Mouse (Mus musculus): Measurements from ENCODE around the gene Prmt3.

Gene Prmt3

DNA sequence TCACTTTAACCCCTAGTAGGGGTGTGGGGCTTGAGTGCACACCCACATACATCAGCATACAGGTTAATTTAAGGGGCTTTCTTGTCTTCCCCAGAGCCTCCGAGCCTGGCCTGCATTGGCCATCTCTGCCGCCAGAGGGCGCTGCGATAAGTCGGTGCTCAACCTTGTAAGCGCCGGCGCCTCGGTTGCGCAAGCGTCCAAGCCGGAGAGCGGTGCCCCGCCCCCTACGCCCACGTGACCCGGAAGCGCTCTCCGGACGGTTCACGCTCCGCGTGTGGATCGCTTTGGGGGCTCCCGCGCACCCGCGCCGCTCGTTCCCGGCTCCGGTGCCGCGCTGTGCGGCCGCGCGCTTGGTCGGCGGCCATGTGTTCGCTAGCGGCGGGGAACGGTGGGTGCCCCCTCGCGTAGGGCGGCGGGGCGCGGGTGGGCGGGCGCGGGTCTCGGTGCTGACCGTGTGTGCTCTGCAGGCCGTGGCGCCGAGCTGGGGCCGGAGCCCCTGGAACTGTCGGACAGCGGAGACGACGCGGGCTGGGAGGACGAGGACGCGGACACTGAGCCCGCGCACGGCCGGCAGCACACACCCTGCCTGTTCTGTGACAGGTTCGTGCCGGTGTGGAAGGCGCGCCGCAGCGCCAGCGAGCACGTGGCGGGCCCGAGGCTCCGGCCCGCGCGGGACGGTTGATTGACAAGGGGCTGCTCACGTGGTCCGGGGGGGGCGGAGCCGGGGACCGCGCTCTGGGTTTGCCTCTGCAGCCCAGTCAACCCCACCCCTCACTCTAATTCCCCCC lies at the start of gene Prmt3:
Gene Prmt3, plus strand, starts transcription at position 233 of the 788 bp plus-strand sequence.
- DNase-seq (ENCODE audit: low read depth), result peak; percentile 76

DNA sequence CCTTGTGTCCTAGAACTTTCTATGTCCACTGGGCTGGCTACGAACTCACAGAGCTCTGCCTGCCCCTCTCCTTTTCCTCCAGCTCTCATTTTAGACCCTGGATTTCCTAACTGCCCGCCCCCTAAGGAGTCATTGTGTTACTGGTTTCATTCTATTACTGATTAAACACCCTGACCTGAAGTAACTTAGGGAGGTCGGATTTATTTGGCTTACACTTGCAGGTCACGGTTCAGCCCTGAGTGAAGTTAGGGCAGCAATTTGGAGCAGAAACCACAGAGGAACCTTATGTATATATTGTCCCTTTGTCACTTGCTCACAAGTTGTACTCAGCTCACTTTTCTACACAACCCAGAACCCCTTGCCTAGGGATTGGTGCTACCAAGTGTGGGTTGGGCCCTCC lies 43.8 kb upstream of the Prmt3 start:
- DNase-seq (ENCODE audit: low read depth), result no peak

DNA sequence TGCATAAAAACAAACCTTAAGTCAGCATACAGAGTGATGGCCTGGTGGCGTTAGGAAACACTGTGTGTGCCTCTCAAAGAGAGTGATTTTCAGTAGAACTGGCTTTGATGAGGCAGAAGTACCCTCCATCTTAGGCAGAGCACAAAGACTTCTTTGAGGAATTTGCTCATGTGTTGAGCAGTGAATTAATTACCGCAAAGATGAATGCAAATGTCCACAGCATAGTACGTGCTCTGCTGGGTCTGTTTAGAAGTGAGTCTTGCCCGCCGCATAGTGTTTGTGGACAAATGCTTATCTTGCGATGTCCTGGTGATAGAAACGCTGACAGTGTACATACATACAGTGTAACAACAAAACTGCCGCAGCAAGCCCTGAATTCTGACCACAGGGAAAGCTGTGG lies 38.7 kb upstream of the Prmt3 start:
- no peak for DNase-seq (ENCODE audit: low read depth)

DNA sequence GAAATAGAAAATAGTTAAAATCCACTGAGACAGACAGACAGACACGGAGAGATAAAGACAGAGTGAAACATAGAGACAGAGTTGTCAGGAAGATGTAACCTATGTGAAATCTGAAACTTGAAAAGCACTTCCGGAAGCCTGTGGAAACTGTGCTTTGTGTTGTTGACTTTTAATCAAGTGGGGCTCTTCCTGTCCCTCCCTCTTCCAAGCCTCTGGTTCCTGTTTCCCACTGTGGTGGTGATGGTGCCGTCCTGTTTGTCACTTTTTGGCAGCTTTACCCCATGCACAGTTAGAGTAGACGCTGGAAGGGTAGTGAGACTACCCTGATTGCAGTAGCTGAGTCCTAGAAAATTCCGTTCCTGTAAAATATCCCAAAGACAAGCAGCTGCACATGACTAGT lies 36.7 kb upstream of the Prmt3 start:
- no peak for DNase-seq (ENCODE audit: low read depth)

DNA sequence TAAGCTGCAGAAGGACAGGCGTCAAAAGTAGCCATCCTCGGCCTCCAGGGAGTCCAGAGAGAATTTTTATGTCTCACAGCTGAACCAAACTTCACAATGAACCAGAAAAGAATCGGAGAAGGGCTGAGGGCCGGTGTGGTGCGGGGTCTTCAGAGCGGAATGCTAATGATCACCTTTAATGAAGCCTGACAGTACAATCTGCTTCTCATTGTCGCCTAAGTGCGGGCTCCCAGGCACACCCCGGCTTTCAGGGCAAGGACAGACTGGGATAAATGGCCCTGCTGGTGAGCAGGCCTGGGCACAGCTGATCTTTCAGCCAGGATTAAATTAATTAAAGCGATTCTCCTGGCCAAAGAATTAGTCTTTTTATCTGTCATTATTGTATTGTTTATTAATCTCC lies 36.2 kb upstream of the Prmt3 start:
- DNase-seq (ENCODE audit: low read depth), result no peak

DNA sequence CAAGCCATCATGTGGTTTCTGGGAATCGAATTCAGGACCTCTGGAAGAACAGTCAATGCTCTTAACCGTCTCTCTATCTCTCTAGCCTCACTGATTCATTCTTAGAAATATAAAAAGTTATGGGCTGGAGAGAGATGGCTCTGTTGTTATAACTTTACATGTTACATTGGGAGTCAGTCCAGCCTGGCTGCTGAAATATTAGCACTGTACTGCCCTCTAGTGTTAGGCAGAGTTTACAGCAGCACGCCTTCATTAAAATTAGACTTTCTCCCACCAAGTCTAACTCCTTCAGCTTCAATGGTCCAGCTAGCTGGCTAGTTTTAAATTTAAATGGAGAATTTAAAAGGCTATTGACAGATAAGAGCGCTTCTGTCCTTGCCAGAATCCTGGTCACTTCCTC lies 27.0 kb upstream of the Prmt3 start:
- DNase-seq (ENCODE audit: low read depth), result no peak

DNA sequence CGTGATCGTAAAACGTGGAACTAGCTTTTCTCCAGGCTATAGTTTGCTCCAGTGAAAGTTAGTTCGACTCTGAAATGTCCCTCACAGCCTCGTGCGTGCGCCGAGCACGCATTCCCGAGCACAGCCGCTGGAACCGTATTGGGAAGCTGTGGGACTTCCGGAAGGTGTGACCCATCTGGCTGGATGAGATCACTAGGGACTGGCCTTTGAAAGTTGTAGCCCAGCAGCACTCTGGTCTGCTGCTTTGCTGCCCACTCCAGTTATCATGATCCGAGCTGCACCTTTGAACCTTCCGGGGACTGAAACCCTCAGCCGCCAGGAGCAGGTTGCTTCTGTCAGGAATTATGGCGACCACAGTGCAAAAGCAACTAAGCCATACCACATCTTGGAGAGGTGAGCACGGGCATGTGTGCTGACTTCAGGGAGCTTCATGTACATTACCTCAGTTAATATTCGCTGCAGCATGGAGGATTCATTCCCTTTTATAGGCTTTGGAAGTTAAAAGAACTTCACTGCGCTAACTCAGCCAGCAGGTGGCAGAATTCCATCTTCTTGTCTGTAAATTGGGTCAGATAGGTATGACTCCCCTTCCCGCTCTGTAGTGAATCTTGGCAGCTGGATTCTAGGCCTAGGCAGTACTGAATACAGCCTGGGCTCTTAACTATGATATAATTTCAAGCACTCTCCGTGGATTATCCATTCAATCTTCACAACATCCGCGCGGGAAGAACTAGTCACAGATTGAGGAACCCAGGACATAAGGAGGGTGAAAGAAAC lies 25.2 kb upstream of the Prmt3 start:
- no peak for DNase-seq (ENCODE audit: low read depth)

DNA sequence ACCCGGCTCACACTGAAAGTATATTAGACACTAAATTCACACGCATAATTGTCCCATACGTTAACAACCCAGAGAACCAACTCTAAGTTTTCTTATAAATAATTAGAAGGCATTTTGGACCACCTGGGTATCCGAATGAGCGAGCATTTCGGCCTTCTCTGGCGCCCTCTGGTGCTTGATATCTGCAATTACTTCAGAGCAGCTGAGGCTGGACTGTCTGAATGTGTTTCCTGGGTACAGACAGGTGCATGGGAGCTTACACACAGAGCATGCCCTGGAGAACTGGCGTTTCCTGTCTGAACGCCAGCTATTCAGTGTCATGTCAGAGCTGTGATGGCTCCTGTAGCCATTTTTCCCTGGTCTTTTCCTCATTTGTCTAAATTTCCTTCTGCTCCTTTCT lies 23.4 kb upstream of the Prmt3 start:
- no peak for DNase-seq (ENCODE audit: low read depth)

DNA sequence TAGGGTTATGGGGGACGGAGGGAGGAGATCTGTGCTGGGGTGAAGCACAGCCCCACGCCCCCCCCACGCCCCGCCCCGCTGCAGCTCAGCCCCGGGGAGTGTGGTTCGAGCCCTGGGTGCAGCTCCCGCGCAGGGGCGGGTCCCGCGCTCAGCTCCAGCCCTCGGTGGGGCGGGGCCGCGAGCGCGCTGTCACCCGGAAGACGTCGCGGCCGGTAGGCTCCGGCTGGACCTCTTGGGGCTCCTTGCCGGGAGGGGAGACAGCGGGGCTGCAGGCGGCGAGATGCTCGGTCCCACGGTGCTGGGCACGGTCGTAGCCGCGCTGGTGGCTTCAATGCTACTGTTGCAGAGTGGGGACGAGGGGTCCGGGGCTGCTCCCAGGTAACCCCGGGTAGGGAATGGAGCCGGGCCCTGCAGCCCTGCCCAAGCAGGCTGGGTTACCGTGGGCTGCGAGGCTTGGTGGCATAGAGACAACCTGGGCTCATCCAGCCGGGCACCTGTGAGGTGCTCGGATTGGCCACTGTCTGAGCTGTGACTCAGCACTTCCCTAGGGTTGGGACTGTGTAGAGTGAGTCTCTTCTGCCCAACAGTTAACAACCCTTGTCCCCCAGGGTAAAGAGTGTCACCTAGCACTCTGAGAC lies 19.1 kb upstream of the Prmt3 start, which contains the start of gene Htatip2:
Gene Htatip2, plus strand, starts transcription at position 182 of the 638 bp plus-strand sequence.
- DNase-seq (ENCODE audit: low read depth), result no peak

DNA sequence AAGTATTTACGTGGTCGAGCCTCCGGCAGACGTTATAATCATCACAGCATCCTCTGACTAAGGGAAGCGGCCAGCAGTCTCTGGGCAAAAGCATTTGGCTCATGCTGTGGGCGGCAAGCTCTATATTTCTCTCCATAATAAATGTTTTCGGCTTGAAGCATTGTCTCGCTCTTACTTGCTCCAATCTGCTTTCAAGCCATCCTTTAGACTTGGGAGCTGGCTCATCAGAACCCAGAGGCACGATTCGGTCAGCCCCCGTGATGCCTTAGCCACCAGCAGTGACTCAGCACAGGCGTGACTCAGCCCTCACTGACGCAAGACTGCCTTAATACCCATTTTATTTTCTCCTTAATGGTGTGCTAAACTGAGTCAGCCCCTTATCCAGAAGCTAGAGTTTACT lies 15.5 kb upstream of the Prmt3 start:
- DNase-seq (ENCODE audit: low read depth), result peak; percentile 93

DNA sequence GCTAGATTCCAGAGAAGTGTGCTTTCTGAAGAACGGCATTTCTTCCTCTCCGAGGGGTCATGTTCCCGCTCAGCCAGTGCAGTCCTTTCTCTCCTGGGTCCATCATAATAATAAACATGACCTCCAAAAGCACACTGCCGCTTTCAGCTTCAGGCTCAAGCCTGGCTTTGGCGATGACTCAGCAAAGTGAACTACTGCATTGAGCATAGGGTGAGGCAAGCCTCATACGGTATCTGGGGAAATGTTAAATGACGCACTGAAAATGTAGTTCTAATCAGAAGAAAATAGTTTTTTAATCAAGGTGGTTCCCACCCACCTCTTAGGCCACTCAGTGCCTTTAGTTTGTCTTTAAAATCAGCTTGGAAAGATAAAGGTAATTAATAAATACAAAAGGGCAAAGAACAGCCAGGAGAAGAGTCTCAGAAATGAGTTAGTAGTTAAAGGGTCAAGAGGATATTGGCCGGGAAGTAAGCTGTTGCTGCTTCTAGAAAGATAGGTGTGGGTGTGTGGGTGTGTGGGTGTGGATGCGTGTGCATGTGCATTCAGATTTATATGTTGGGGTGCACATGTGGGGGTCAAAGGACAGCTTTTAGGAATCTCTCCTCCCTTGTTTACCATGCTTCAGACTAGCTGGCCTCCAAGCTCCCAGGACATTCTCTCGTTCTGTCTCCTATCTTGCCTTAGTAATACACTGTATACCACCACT lies 14.0 kb upstream of the Prmt3 start:
- no peak for DNase-seq (ENCODE audit: low read depth)

DNA sequence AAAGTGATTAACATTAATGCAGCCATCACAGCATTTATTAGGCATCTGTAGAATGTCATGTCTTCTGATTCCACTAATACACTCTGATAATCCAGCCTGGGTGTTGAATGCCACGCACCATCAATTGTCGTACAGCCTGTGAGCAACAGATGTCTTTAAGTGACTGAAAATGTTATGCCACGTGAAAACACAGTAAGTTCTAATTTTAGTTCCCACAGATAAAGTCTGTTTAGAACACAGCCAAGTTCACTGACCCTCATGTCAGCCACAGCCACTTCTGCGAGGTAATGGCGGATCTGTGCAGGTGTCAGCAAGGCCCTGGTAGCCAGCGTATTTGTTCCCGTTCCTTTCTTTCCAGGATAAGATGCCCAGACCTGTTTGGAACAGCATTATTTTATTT lies 12.0 kb upstream of the Prmt3 start:
- DNase-seq (ENCODE audit: low read depth), result no peak

DNA sequence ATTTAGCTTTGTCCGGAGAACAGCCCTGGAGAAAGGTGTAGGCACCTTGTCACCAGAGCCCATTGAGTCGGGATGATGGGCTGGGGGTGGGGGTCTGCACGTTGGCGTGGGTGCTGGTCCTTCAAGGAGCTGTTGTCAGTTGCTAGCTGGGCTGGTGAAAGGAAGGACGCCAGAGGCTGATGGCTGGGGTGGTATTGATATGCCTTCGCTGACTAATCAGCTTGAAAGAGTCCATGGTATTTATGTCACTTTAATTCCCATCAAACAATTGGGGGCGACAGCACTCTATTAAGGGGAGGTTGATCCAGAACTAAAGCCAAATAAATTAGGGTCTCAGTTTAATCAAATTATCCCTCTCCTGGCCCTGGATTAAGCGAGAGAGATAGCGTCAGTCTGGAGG lies 9.6 kb upstream of the Prmt3 start:
- DNase-seq (ENCODE audit: low read depth), result no peak

DNA sequence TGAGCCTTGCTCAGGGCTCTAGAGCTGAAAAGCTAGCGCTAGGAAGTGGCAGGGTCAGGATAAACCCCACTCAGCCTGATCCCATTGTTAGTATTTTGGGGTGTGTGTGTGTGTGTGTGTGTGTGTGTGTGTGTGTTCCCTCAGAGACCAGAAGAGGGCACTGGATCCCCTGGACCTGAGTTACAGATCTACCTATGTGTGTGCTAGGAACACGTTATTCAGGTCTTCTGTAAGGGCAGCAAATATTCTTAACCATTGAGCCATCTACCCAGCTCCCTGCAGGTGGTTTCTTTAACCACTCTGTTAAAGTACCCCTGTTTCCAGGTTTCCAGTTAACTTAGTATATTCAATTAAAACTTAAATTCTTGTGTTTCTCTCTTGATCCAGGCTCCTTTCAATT lies 3.8 kb upstream of the Prmt3 start:
- no peak for DNase-seq (ENCODE audit: low read depth)

DNA sequence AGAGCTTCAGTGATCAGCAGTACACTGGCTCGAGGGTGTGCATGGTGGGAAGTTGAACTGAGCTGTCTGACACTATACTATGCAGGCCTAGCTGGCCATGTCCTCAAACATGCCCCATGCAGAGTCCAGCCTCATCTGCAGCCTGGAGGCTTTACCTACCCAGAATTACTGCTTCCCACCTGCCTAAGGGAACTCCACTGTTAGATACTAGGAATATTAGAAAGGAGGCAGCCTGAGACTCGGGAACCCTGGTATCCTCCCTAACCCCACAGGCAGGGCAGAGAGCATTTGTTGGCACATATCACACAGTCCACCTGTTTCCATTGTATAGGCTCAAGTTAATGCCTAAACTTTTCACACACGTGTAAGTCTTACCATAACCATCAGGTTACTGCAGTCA lies 561 bp upstream of the Prmt3 start:
- DNase-seq (ENCODE audit: low read depth), result no peak

DNA sequence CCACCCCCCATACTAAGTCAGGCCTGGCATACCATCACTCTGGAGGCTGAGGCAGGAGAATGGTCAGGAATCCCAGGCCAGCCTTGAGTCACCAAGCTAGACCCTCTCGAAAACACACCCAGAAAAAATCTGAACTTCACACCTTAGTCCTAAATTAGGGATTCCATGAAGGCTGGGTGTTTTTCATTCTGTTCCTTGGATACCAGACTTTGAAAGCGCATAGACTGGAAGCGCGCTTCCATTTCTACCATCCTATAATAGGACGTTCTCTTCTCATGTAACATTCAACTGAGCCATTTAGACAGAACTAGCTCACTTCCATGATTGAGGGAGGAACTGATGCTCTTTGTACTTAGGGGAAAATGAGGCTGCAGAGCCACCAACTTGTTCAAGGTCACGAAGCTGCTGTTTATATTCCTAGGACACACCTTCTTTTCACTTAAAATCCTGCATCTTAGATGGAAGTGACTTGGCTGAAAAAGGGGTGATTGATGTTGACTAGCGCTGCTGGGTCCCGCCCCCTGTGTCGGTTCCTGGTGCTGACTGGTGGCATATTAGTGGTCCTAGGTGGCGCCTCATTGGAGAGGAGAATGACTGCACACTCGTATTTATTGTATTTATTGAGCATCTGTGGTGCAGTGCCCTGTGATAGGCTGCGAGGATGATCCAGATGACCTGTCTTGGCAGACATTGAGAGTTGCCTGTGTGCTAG lies 914 bp downstream of the Prmt3 start:
- no peak for DNase-seq (ENCODE audit: low read depth)

DNA sequence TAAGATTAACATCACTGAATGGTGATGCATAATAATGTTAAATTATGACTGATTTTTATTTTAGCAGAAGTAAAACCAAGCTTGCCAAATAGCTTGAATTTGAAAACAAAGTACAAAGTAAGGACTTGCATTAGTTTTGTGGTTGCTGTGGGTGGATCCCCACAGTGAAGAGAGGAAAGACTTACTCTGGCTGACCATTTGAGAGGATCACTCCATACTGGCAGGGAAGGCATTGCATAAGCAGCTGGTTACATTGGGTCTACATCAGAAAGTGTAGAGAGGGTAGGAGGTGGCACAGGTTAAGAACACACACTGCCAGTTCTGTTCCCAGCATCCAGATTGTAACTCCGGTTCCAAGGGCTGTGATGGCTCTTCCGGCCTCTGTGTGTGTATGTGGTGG lies 4.9 kb downstream of the Prmt3 start:
- DNase-seq (ENCODE audit: low read depth), result no peak

DNA sequence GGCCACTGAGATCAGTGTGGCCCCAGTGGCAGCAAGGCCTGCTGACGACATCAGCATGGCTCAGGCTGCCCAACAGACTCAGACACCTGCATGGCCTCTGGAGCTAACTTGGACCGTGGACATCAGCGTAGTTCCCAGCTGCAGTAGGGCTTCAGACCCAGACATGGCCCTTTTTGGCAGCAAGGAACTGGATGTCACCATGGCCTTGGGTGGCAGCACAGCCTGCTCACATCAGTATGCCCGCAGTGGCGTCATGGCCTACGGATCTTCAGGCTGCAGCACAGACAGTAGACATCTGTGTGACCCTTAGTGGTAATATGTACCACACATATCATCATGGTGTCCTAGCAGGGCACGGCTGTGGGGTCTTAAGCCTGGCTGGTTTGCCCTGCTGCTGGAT lies 7.0 kb downstream of the Prmt3 start:
- no peak for DNase-seq (ENCODE audit: low read depth)

DNA sequence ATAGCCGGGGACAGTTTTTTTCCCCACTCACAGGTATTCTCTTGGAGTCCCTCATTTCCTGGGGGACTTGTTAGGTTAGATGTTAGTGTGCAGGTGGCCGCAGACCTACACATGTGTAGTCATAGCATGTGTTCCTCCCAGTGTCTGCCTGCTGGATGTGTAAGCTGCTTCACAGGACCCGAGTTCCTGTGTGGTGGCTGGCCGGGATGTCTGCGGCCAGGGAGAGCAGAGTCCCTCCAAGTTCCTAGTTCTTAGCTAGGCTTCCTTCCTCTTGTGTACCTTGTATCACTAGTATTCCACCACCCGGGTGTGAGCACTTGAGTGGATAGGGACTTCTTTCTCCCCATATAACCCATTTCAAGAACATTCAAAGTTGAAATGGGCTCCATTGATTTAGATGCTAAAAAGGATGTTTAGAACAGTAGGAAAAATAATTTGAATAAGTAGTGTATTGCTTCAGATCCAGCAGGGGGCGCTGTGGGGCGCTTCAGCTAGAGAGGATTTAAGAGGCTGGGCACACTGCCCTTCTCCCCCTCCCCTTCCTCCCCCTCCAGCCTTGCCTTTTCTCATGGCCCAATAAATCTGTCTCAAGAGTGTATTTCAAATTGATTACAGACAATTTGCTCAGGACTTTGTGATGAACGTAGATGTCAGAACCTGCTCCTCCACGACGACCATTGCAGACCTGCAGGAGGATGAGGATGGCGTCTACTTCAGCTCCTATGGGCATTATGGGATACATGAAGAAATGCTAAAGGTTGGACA lies 8.7 kb downstream of the Prmt3 start:
- DNase-seq (ENCODE audit: low read depth), result no peak

DNA sequence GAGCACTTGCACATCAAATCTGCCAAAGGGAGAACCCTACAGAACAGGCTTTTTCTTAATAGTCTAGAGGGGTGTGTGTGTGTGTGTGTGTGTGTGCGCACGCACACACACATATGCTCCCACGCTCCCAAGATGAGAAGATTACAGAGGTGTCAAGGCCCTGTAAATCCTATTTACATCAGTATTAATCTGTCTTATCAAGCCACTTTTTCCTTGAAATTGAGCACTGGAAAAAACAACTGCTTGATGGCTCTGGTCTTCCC lies 9.2 kb downstream of the Prmt3 start:
- DNase-seq (ENCODE audit: low read depth), result no peak

DNA sequence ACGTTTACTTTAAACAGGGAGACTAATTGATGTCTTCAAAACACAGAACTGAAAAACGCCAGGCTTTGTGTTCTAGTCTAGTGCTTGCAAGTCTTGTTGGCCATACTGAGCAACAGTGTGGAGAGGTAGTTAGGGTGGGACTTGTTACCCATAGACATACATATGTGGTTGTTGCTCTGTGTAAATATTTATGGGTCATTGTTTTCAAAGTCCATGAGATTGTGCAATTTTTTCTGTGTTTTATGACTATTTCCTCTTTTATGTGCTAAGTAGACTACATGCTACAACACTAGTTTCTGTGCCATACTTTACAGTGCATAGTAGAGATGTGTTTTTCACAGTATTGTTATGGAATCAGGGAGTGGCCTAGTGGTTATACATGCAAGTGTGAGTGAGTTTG lies 16.2 kb downstream of the Prmt3 start:
- no peak for DNase-seq (ENCODE audit: low read depth)
